Mouse (Mus musculus) neural tube, embryonic 15.5 days (tissue): ENCODE measurements around the gene Zfp775. TPM values are rescaled to one million over a fixed set of nuclear protein-coding genes. Genes with fewer than 3 reads are reported as not detected.
"Not testable (repeated sequence)": the region's sequence is repeated elsewhere in the genome, so short reads cannot be mapped to it uniquely, and the experiment has no call there.

Source experiments
- ATAC-seq: fragments of 200-750 bp; cut with Nextera tagmentation; 2 replicates; pipeline ENCODE4 v1.8.0; 2017; ENCODE audit warnings: mild to moderate bottlenecking, moderate TSS enrichment, moderate library complexity; ENCODE audit not compliant: low FRiP score
- H3K27ac ChIP-seq: fragments of 300-500 bp; sonication (generic); replicated peaks from 2 replicates; pipeline ENCODE4 v1.5.1; 2015; ENCODE audit warnings: mild to moderate bottlenecking, inconsistent platforms
- H3K27me3 ChIP-seq: fragments of 300-500 bp; sonication (generic); replicated peaks from 2 replicates; pipeline ENCODE4 v1.6.1; 2015; ENCODE audit warnings: inconsistent platforms
- H3K36me3 ChIP-seq: fragments of 300-500 bp; sonication (generic); 2 replicates; pipeline ENCODE4 v1.6.1; 2015; ENCODE audit warnings: inconsistent platforms
- H3K4me1 ChIP-seq: fragments of 300-500 bp; sonication (generic); 2 replicates; pipeline ENCODE4 v1.6.1; 2015; ENCODE audit warnings: inconsistent platforms
- H3K4me2 ChIP-seq: fragments of 300-500 bp; sonication (generic); 2 replicates; pipeline ENCODE4 v1.6.1; 2015; ENCODE audit warnings: inconsistent platforms, mild to moderate bottlenecking, moderate library complexity
- H3K4me3 ChIP-seq: fragments of 300-500 bp; sonication (generic); replicated peaks from 2 replicates; pipeline ENCODE4 v1.5.1; 2015; ENCODE audit warnings: mild to moderate bottlenecking, inconsistent platforms
- H3K9ac ChIP-seq: fragments of 300-500 bp; sonication (generic); replicated peaks from 2 replicates; pipeline ENCODE4 v1.6.1; 2015; ENCODE audit warnings: mild to moderate bottlenecking, inconsistent platforms
- H3K9me3 ChIP-seq: fragments of 300-500 bp; sonication (generic); replicated peaks from 2 replicates; pipeline ENCODE4 v1.6.1; 2016; ENCODE audit warnings: inconsistent platforms
- WGBS: fragments of 180-500 bp; shearing (Covaris S2); methylation state at CpG from one replicate; pipeline ENCODE4 v1.1.7; 2015; ENCODE audit warnings: mixed read lengths; 5-methylcytosine and 5-hydroxymethylcytosine counted together
- polyA plus RNA-seq: library from polyadenylated mRNA; unstranded; fragments of >200 nt; fragmentation: Nextera tagmentation; extraction: Ambion mirVana; gene quantifications from 2 replicates; pipeline ENCODE4 v1.2.1, GENCODE M21; 2015

Zfp775 gene
- polyA plus RNA-seq, 1 experiment from 2014 or later: 12.8 TPM

DNA sequence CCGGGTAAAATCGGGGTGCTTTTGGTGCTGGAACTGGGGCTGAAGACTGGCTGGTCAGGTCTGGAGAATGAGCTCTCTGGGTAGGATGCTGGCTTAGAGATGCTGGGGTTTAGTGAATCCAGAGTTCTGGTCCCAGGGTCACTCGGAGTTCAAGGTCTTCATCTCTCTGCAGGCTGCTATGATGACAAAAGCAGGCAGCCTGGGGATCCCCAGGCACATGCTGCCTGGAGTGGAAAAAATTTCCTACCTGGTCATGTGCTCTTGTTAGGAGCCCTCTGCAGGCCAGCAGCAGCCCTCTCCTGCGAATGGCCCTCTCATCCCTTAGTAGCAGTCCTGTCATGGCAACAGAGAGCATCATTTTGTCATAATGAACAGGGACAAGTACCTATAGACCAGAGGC lies 11.6 kb downstream of the Zfp775 start:
- no peak for ATAC-seq
- H3K9ac ChIP-seq: no peak overlapping the region
- H3K4me2 ChIP-seq: no peak overlapping the region
- H3K4me1 ChIP-seq: no peaks in the 10 kb centered on the region
- no peaks in the 10 kb centered on the region for H3K27me3 ChIP-seq
- H3K9me3 ChIP-seq: no peaks in the 10 kb centered on the region
- H3K27ac ChIP-seq: no peak overlapping the region
- no peak overlapping the region for H3K4me3 ChIP-seq
- peaks cover 24% of the 10 kb centered on the region for H3K36me3 ChIP-seq
- WGBS: 88% methylated on average over 4 of the region's 4 CpGs

DNA sequence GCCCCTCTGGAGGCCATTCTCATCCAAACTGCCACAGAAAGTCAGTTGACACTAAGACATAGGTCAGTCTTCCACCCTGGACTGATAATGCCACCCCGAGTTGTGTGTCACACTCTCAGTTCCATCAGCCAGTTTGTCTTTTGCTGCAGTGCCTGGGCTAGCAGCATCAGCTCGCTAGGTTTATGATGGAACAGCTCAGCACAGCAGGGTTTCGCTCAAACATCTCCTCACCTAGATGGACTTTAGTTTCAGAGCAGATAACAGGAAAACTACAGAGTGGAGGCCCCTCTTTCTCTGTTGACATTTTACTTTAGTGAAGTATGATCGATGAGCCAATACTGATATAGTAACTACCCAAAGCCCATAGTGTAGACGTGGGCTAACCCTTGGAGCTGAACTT lies 12.9 kb downstream of the Zfp775 start:
- peaks cover 32% of the 10 kb centered on the region for H3K36me3 ChIP-seq
- H3K27ac ChIP-seq: no peak overlapping the region
- 96% methylated on average over 5 of the region's 5 CpGs for WGBS
- H3K4me3 ChIP-seq: no peak overlapping the region
- no peaks in the 10 kb centered on the region for H3K9me3 ChIP-seq
- H3K9ac ChIP-seq: no peak overlapping the region
- H3K27me3 ChIP-seq: no peaks in the 10 kb centered on the region
- no peaks in the 10 kb centered on the region for H3K4me1 ChIP-seq
- H3K4me2 ChIP-seq: no peak overlapping the region
- ATAC-seq: no peak

DNA sequence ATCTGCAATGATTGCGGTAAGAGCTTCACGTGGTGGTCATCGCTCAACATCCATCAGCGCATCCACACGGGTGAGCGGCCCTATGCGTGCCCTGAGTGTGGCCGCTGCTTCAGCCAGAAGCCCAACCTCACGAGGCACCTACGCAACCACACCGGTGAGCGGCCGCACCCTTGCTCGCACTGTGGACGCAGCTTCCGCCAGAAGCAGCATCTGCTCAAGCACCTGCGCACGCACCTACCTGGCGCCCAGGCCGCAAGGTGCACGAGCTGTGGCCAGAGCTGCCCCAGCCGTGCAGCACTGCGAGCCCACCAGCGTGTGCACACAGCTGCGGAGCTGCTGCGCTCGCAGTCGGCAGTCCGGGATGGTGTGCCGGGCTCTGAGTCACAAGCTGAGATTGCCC lies 18.2 kb downstream of the Zfp775 start:
- Histone ChIP-seq H3K9ac (no peak overlapping the region), H3K27me3 (no peaks in the 10 kb centered on the region), H3K4me3 (no peak overlapping the region), H3K4me1 (no peaks in the 10 kb centered on the region), H3K27ac (no peak overlapping the region), H3K9me3 (no peaks in the 10 kb centered on the region), H3K4me2 (no peak overlapping the region), H3K36me3 (peaks cover 30% of the 10 kb centered on the region)
- 96% methylated on average over 30 of the region's 30 CpGs for WGBS
- ATAC-seq: no peak

DNA sequence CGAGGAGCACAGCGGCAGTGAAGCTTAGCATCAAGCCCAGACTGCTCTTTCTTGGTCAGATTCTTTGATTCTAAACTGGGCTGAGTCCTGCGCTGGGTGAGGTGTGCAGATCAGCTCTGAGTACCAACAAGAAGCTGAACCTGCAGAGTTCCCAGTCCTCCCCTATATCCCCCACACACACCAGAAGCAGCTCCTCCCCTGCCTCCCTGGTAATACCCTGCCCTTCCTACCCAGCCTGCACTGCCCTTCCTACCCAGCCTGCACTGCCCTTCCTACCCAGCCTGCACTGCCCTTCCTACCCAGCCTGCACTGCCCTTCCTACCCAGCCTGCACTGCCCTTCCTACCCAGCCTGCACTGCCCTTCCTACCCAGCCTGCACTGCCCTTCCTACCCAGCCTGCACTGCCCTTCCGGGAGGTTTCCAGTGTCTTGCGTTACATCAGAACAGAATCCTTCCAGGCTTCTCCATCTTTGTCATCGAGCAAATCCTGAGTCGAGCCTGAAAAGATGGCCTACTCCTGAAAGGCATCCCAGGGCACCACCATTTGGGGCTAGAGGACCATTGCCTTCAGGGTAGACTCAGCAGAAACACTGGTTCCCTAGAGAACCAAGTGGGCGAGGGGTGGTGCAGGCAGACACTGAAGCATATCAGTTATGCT lies 20.5 kb downstream of the Zfp775 start:
- Histone ChIP-seq H3K36me3 (peaks cover 26% of the 10 kb centered on the region), H3K4me1 (peaks cover 11% of the 10 kb centered on the region)
- H3K27me3 ChIP-seq, H3K4me2 ChIP-seq, H3K27ac ChIP-seq, ATAC-seq, H3K9ac ChIP-seq, H3K4me3 ChIP-seq, H3K9me3 ChIP-seq: not testable (repeated sequence)
- WGBS: 87% methylated on average over 8 of the region's 8 CpGs

DNA sequence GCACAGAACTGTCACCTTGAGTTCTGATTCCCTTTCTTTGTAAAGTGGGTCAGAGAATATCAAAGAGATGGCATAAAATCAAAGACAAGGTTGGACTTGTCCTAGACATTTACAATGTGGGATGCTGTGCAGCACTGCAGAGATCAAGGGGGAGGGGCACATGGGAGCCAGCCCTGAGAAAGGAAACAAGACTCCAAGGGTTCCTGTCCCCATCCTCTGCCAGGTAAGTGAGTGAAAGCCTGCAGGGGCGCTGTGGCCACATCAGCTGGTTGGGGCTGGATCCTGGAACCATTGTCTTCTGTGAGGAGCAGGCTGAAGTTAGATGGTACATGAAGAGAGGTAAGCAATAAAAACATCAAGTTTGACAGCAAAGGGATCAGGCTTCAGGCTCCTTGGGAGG lies 21.6 kb downstream of the Zfp775 start:
- WGBS: 50% methylated on average over 1 of the region's 1 CpGs
- H3K36me3 ChIP-seq: peaks cover 26% of the 10 kb centered on the region
- no peak for ATAC-seq
- H3K4me1 ChIP-seq: peaks cover 21% of the 10 kb centered on the region
- H3K9me3 ChIP-seq: no peaks in the 10 kb centered on the region
- H3K27me3 ChIP-seq: peaks cover 12% of the 10 kb centered on the region
- no peak overlapping the region for H3K9ac ChIP-seq
- H3K4me3 ChIP-seq: no peak overlapping the region
- H3K4me2 ChIP-seq: no peak overlapping the region
- no peak overlapping the region for H3K27ac ChIP-seq

DNA sequence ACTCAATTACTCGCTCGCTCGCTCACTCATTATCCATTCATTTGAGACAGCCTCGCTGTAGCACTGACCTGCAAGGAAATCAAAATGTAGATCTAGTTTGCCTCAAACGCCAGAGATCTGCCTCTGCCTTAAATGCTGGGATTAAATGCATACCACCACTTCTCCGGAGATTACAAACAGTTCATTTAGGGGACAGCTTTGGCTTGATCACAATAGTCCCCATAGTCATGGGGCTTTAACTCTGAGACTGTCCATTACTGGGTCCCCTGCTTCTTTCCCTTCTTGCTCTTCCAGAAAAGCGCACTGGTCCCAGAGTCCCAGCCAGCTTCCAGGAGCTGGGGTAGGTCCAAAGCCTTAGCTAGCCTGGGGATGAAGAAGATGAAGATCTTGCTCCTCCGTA lies 24.6 kb downstream of the Zfp775 start, which contains the start of gene AI854703:
Gene AI854703 (plus strand): TSS at position 301 of the 400 bp plus-strand sequence.
- 27% methylated on average over 8 of the region's 8 CpGs for WGBS
- no peak within 1 kb of the TSS for H3K27ac ChIP-seq
- H3K9ac ChIP-seq: peak within 1 kb of the TSS; percentile 60
- peaks cover 40% of the 10 kb centered on the region for H3K4me1 ChIP-seq
- no peaks in the 10 kb centered on the region for H3K9me3 ChIP-seq
- H3K4me2 ChIP-seq: peak within 1 kb of the TSS; percentile 90
- peak within 1 kb of the TSS; percentile 57 for H3K4me3 ChIP-seq
- H3K27me3 ChIP-seq: peaks cover 17% of the 10 kb centered on the region
- H3K36me3 ChIP-seq: peaks cover 4% of the 10 kb centered on the region; the same call in 1 of the 2 replicates
- no peak for ATAC-seq

DNA sequence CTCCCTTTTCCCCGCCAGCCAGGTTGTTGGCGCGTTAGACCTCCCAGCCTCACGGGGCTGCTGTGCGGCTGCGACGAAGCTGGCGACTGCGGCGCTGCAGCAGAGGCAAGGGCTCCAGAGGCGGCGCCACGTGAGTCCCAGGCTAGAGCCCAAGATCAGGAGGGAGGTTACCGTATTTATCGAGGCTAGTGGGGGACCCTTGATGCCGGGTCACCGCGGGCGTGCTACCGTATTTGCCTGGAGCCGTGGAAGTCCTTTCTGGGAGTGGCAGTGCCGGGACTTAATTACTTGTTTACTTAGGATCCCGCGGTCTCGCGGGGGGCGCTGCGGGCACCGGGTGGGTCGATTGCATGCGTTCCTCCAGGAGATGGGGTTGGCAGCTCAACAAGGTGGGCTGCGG lies 25.1 kb downstream of the Zfp775 start:
- peaks cover 17% of the 10 kb centered on the region for H3K27me3 ChIP-seq
- peak overlapping the region; percentile 60 for H3K9ac ChIP-seq
- peak overlapping the region; percentile 57 for H3K4me3 ChIP-seq
- no peak overlapping the region for H3K27ac ChIP-seq
- WGBS: under 1% methylated on average over 32 of the region's 32 CpGs
- peak overlapping the region; percentile 90 for H3K4me2 ChIP-seq
- ATAC-seq: peak; percentile 67
- H3K36me3 ChIP-seq: 0 out of 2 replicates have a peak, but pooled peaks cover 6% of the 10 kb centered on the region
- H3K9me3 ChIP-seq: no peaks in the 10 kb centered on the region
- H3K4me1 ChIP-seq: peaks cover 40% of the 10 kb centered on the region

DNA sequence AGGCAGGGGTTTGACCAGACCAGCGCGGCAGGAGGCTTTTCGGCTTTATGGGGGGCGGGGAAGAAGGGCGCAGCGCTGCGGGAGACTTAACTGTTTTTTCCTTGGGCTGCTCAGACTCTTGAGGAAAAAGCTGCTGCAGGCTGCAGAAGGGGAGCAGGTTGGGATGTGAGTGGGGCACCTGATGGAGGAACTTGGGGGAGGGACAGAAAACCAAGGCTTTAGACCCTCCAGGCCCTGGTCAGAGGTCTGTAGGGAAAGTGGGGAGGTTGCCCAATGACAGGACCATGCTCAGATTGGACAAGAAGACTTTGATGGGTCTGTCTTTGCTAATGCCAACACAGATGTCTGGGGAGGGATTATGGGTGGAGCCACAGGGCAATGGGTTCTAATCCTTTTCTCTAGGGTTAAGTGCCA lies 25.7 kb downstream of the Zfp775 start:
- Histone ChIP-seq H3K27ac (no peak overlapping the region), H3K4me1 (peaks cover 40% of the 10 kb centered on the region), H3K4me2 (peak overlapping the region; percentile 90), H3K4me3 (peak overlapping the region; percentile 57), H3K9ac (peak overlapping the region; percentile 60), H3K27me3 (peaks cover 17% of the 10 kb centered on the region), H3K9me3 (no peaks in the 10 kb centered on the region), H3K36me3 (0 out of 2 replicates have a peak, but pooled peaks cover 9% of the 10 kb centered on the region)
- peak; percentile 11; the same call in 1 of the 2 replicates for ATAC-seq
- 3% methylated on average over 7 of the region's 7 CpGs for WGBS

DNA sequence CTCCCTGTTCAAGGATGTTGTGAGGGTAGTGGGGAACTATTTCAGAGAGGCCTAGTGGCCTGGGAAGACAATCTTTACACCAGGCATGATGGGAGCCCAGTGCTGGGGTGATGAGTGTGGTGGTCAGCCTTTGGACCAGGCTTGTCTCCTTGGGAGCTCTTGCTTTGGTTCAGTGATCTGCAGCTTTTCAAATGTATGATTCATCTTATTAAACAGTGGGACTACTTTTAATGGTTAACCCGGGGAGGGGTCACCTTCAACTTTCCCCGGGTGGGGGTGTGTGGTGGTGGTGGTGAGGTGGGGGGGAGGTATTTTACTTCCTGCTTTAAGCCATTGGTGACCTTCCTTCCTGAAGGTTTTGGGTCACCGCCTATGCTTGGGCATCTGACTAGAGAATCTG lies 26.5 kb downstream of the Zfp775 start:
- Histone ChIP-seq H3K9ac (no peak overlapping the region), H3K4me1 (peaks cover 40% of the 10 kb centered on the region), H3K9me3 (no peaks in the 10 kb centered on the region), H3K4me3 (no peak overlapping the region), H3K27me3 (peaks cover 17% of the 10 kb centered on the region), H3K36me3 (0 out of 2 replicates have a peak, but pooled peaks cover 9% of the 10 kb centered on the region), H3K27ac (no peak overlapping the region), H3K4me2 (peak overlapping the region; percentile 90)
- 90% methylated on average over 3 of the region's 3 CpGs for WGBS
- no peak for ATAC-seq

DNA sequence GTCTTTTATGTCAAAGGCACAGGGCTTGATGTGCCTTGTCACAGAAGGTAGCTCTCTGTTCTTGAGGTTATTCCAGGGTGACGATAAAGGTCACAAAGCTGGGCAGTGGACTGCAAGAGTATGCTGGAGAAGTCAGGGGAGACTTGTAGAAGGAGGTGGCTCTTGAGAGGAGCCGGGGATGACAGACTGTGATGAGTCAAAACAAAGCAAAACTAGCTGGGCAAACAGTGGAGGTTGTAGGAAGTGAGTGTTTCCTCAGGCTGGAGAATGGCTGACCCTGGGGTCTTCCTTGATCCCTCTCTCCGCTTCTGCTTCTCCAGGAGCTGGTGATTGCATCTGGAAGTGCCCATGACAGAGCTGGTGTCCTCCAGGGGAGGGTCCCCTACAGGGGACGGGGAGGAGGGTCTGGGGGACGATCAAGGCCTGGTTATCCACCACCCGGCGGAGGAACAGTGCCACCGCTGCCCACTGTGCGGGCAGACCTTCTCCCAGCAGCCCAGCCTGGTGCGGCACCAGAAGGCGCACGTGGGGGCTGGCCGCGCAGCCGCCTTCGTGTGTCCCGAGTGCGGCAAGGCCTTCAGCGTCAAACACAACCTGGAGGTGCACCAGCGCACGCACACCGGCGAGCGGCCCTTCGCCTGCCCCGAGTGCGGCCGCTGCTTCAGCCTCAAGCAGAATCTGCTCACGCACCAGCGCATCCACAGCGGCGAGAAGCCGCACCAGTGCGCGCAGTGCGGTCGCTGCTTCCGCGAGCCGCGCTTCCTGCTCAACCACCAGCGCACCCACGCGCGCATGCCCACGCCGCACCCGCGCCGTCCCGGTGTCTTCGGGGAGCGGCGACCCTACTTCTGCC lies 27.2 kb downstream of the Zfp775 start:
- ATAC-seq: peak; percentile 72
- peaks cover 17% of the 10 kb centered on the region for H3K27me3 ChIP-seq

DNA sequence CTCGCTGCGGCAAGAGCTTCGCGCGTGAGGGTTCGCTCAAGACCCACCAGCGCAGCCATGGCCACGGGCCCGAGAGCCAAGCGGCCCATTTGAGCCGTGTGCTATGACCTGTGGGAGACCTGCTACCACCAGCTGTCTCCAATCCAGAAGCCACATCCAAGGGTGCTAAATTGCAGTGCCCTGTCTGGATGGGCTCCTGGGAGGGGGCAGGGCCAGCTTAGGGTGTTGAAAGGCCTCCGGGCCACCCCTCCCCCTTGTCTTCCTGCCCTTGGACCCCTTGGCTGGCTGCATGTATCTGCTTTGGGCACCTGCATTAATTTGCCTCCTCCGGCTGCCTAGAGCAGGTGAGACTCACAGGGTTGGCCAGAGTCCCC lies 27.8 kb downstream of the Zfp775 start:
- Histone ChIP-seq H3K4me1 (peaks cover 40% of the 10 kb centered on the region), H3K4me3 (peak overlapping the region; percentile 48), H3K9ac (peak overlapping the region; percentile 60), H3K27ac (peak overlapping the region; percentile 69), H3K4me2 (peak overlapping the region; percentile 90), H3K27me3 (peaks cover 17% of the 10 kb centered on the region), H3K36me3 (0 out of 2 replicates have a peak, but pooled peaks cover 9% of the 10 kb centered on the region), H3K9me3 (no peaks in the 10 kb centered on the region)
- peak; percentile 21 for ATAC-seq
- 18% methylated on average over 13 of the region's 13 CpGs for WGBS

More for the DNA sequence above, 27.2 kb downstream of the Zfp775 start:
- H3K4me2 ChIP-seq: peak overlapping the region; percentile 90
- WGBS: 12% methylated on average over 51 of the region's 54 CpGs
- peak overlapping the region; percentile 60 for H3K9ac ChIP-seq
- peak overlapping the region; percentile 69 for H3K27ac ChIP-seq
- H3K36me3 ChIP-seq: 0 out of 2 replicates have a peak, but pooled peaks cover 9% of the 10 kb centered on the region
- peaks cover 40% of the 10 kb centered on the region for H3K4me1 ChIP-seq
- no peaks in the 10 kb centered on the region for H3K9me3 ChIP-seq
- peak overlapping the region; percentile 48 for H3K4me3 ChIP-seq
